Mouse (Mus musculus): Measurements from ENCODE around the gene Eml1. TPM values are rescaled to one million over a fixed set of nuclear protein-coding genes. Genes with fewer than 3 reads are reported as not detected.

Eml1 gene
- total RNA-seq, 2 experiments from 2014 or later: 16.6 to 44.6 TPM

DNA sequence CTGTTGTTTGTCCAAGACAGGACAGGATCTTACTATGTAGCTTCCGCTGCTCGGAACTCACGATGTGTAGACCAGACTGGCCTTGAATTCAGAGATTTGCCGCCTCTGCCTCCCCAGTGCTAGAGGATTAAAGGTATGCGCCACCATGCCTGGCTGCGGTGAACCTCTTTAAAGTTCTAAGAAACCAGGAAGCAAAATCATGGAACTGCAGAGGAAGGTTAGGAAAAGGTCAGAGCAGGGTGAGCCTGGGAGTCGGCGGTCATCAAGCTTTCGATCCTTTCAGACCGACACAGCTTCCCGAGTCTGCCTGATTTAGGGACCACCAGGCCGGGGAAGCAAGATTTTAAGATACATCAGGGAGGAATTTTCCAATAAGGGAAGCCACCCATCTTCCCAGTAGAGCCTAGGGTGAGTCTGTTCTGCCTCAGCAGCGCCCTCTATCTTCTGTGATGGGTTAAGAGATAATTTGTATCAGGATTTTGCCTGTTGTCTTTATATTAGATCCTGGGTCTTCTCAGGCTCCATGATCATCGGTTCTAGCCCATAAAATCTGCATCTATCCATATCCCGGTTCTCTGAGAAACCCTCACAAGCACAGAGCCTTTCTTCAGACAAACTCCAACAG is 176.6 kb downstream of the Eml1 start:
- DNase-seq: peak in 1 of 2 experiments; percentile 34

DNA sequence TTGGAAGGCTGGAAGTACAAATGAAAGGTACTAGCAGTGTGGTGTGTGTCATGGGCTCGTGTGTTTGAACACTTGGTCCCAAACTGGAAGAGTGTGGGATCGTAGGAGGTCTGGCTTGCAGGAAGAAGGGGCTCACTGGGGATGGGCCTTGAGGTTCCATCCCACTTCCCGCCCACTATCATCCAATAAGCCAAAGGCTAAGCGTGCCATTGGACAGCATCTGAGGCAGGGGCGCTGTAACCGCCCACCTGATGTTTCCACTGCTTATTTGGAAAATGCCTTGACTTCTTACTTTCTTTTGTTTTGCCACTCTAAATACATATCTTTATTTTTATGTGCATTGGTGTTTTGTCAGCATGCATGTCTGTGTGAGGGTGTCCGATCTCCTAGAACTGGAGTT is 181.0 kb downstream of the Eml1 start:
- DNase-seq: no peak

DNA sequence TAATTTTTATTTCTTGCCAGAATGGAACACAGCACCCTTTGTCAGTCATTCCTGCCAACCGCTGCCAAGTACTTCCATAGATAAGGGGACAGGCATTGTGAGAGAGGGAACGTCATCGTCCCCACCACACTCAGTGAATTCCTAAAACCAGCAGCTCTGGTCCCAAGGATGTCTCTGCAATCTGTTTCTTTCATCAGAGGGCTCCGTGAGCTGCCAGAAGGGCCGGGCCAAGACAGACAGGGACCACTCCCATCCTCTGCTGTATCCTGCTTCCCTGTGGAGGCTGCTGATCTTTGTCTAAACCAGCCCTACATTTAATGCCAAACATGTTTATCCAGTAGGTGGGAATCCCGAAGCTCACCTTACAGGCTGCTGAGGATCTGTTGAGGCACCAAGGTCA is 182.3 kb downstream of the Eml1 start:
- DNase-seq: no peak

DNA sequence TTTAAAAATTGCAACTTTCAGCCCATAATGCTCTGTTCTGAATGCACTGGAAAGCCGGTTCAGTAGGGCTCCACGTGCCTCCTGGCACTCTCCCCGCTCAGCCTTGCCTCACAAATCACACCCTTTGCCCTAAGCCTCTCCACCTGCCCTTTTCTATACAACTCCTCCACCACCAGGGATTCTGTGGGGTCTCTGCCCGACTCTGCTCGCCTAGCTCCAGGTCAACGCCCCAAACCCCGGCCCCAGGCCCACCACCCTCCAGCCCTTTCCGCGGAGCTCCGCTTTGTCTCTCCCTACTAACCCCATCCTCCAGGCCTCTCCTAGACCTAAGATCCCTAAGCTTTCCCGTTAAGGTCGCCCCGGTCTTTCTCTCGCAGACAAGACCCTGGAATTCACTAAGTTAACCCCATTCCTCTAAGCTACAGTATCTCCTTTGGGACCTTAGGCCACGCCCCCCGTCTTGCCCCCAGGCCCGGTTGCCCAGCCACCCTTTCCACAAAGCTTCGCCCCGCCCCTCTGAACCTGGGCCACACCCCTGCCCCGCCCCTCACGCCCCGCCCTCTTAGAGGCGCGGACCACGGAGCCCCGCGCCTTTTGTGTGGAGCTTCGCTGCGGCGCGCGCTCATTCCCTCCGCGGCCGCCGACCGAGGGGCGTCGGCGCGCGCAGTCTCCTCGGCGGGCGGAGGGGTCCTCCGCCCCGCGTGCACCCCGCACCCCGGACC is 183.5 kb downstream of the Eml1 start, which contains the start of gene Evl:
TSS of gene Evl (plus strand) at position 601 of the 722 bp plus-strand sequence.
- DNase-seq: peak; percentile 89 to 93

DNA sequence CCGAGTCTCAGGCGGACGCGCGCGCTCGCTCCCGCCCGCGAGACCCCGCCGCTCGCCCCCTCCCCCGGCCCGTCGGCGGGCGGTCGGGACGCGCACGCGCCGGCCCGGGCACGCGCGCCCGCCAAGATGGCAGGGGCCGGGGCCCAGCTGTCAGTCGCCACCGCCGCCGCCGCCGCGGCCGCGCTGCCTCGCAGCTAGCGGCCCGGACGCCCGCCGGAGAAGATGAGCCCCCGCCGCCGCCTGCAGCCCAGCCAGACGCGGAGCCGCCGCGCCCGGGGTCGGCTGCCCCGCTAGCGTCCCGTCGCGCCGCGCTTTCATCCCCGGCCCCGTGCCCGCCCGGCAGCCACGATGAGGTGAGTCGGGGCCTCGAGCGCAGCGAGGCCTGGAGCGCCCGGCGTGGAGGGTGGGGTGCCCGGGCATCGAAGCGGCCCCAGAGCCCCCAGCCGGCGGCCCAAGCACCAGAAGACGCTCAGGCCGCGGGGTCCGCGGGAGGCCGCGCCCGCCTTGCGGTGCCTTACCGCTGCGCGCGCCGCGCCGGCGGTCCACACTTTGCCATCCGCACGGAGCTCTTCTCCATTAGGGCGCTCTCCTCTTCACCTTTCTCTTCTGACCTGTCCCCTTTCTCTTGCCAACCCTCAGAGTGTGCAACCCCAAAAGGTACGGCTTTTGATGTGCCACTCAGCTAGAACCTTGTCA is 184.3 kb downstream of the Eml1 start:
- peak; percentile 34 to 69 for DNase-seq

DNA sequence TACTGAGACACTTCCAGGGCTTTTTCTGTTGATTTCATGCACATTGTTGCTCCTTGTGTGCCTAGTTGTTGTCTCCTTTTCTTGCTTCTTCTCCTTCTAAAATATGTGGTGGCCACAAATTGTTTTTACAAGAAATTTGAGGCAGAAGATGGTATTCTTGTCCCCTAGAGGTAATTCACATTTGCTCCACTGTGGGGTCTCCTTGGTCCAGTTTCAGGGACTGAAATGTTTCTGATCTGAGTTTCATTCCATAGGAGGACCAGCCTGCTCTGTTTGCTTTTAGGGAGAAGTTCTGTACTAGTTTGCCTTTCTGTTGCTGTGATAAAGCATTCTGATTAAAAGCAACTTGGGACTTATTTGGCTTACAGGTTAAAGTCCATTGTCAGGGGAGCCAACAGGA is 187.4 kb downstream of the Eml1 start:
- DNase-seq: no peak

DNA sequence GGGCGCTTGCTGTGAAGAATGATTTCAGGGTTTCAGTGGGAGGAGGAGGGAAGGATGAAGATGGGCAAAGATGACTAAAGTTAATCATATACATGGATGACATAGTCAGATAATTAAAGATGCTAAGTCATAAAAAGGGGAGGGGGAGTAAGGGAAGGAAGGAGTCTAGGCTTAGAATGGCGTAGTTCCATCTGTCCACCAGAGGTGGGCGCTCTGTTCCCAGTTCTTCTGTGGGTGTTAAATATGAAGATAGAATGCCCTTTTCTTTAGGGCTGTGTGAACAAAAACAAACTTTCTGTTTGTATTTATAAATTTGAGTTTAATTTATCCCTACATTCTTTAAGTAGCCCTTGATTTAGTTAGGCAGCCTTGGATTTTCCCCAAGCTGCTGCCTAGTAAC is 192.5 kb downstream of the Eml1 start:
- DNase-seq: peak in 1 of 2 experiments; percentile 21

DNA sequence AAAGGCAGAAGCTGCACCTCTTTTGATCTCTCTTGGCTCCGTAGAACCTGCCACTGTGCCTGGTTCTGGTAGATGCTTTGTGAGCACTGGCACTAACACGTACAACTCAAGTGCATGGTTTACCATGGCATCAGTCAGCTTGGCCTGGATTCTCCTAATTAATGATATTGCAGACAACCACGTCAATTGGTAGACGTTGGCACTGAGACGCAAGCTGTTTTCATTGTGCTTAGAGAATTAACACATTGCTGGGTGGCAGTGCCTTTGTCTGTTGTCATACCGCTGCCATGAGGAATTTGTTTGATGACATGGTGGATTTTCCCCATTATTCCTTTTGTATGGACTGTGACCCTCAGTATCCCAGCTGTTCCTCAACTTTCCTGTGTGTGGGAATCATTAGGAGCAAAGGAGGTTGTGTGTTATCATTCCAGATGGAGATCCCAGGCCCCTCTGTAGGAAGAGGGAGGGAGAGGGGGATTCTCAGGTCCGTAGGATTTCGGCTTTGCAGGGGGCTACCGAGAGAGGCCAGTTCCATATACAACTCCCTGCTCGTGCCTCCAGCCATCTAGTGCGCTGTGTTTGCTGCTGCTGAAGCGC is 194.3 kb downstream of the Eml1 start:
- DNase-seq: no peak

DNA sequence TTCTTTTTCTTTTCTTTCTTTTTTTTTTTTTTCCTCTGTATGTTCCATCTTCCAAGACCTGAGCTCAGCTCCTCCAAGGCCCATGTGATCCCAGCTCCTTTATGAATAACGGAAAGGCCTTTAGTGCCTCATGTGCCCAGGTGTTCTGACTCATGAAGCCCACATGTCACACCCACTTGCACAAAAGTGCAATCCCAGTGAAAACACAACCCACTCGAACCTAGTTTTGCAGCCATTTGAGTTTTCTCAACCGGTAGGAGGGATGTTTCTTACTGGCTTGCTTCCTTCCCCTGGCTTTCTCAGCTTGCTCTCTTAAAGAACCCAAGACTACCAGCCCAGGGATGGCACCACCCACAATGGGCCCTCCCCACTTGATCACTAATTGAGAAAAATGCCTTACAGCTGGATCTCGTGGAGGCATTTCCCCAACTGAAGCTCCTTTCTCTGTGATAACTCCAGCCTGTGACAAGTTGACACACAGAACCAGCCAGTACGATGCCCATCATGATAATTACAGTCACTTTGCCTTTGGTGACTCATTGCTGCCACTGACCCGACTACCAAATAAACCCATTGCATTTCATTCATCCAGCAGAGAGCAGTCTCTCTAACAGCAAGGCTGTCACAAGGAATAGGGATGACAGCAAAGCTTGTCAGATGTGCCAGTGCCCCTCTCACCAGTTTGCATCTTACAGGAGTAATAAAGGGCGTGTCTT is 208.6 kb downstream of the Eml1 start:
- DNase-seq: peak; percentile 12 to 29

DNA sequence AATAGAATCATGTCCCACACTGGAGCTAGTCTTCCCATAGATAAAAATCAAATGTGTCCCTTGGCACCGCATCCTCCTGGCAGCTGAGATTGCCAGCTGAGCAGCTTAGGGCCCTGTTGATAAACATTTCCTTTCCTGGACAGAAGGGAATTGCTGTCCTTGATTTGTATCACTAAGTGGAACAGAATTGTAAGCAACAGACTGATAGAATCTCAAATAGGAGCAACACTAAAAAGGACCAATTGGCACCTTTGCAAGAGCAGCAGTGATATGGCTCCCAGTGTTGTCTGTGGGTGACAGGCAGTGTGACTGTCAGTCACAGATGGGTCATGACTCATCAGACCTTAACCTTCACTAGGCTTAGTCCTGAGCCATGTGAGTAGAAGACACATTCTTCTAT is 213.0 kb downstream of the Eml1 start:
- peak; percentile 33 to 38 for DNase-seq

Other genes with a start within 250 kb of the Eml1 start
- 100 to 1,000 TPM; 108 to 126 TPM for gene Setd3, start 191.6 kb upstream of the Eml1 start, total RNA-seq (2021)
- gene Ccnk, start 191.4 kb upstream of the Eml1 start, total RNA-seq (2021): 10 to 100 TPM; 26.6 to 32.9 TPM
- gene Ccdc85c, start 95.5 kb upstream of the Eml1 start, total RNA-seq (2021): 10 to 100 TPM; 21.6 to 28.8 TPM
- under 1 TPM; 0.76 to 0.86 TPM for gene Hhipl1, start 64.7 kb upstream of the Eml1 start, total RNA-seq (2021)
- gene Cyp46a1, start 36.6 kb upstream of the Eml1 start, total RNA-seq (2021): 1 to 10 TPM in 1 of 2 experiments, under 1 TPM in 1; 0.99 to 2.0 TPM
- gene Evl, start 183.8 kb downstream of the Eml1 start, total RNA-seq (2021): 10 to 100 TPM; 48.8 to 49.6 TPM

Measured in adrenal gland, postnatal 36 days (tissue).